Mouse (Mus musculus) hindbrain, embryonic 15.5 days (tissue): ENCODE data around the gene Rimklb. TPM values are rescaled to one million over a fixed set of nuclear protein-coding genes. Genes with fewer than 3 reads are reported as not detected.
"Not testable (repeated sequence)": the region's sequence is repeated elsewhere in the genome, so short reads cannot be mapped to it uniquely, and the experiment has no call there.

ENCODE experiments used
- ATAC-seq: fragments of 200-750 bp; cut with Nextera tagmentation; 2 replicates; pipeline ENCODE4 v1.8.0; 2017; ENCODE audit warnings: low read depth, moderate number of reproducible peaks, moderate TSS enrichment; ENCODE audit not compliant: low FRiP score
- H3K27ac ChIP-seq: fragments of 300-500 bp; sonication (generic); replicated peaks from 2 replicates; pipeline ENCODE4 v1.5.1; 2015; ENCODE audit warnings: mild to moderate bottlenecking, inconsistent platforms
- H3K27me3 ChIP-seq: fragments of 300-500 bp; sonication (generic); 2 replicates; pipeline ENCODE4 v1.6.1; 2015; ENCODE audit warnings: control low read depth, inconsistent platforms
- H3K36me3 ChIP-seq: fragments of 300-500 bp; sonication (generic); 2 replicates; pipeline ENCODE4 v1.6.1; 2015; ENCODE audit warnings: control low read depth, inconsistent platforms
- H3K4me1 ChIP-seq: fragments of 300-500 bp; sonication (generic); replicated peaks from 2 replicates; pipeline ENCODE4 v1.6.1; 2015; ENCODE audit warnings: control low read depth, inconsistent platforms
- H3K4me2 ChIP-seq: fragments of 300-500 bp; sonication (generic); 2 replicates; pipeline ENCODE4 v1.6.1; 2015; ENCODE audit warnings: moderate library complexity, mild to moderate bottlenecking, inconsistent platforms
- H3K4me3 ChIP-seq: fragments of 300-500 bp; sonication (generic); 2 replicates; pipeline ENCODE4 v1.5.1; 2015; ENCODE audit warnings: mild to moderate bottlenecking, inconsistent platforms
- H3K9ac ChIP-seq: fragments of 300-500 bp; sonication (generic); 2 replicates; pipeline ENCODE4 v1.6.1; 2015; ENCODE audit warnings: inconsistent platforms
- H3K9me3 ChIP-seq: fragments of 300-500 bp; sonication (generic); 2 replicates; pipeline ENCODE4 v1.6.1; 2016; ENCODE audit warnings: control low read depth, inconsistent platforms
- WGBS: fragments of 180-500 bp; shearing (Covaris S2); methylation state at CpG from one replicate; pipeline ENCODE4 v1.1.7; 2015; 5-methylcytosine and 5-hydroxymethylcytosine counted together
- polyA plus RNA-seq: library from polyadenylated mRNA; unstranded; fragments of >200 nt; fragmentation: Nextera tagmentation; extraction: Ambion mirVana; gene quantifications from 2 replicates; pipeline ENCODE4 v1.2.1, GENCODE M21; 2015

The Rimklb gene
- polyA plus RNA-seq, 1 experiment from 2014 or later: 111 TPM

GRCm38 (mm10) chr6:122493799-122494472 is 4.6 kb downstream of the Rimklb start:
- Histone ChIP-seq H3K9me3 (no peaks in the 10 kb centered on the region), H3K4me2 (no peak overlapping the region), H3K27me3 (no peaks in the 10 kb centered on the region), H3K4me1 (peaks cover 38% of the 10 kb centered on the region), H3K36me3 (no peaks in the 10 kb centered on the region), H3K9ac (no peak overlapping the region), H3K4me3 (no peak overlapping the region), H3K27ac (peak overlapping the region; percentile 71)
- ATAC-seq: no peak
- WGBS: 37% methylated on average over 6 of the region's 6 CpGs

- Histone ChIP-seq H3K9ac (no peak overlapping the region), H3K36me3 (no peaks in the 10 kb centered on the region), H3K4me1 (peaks cover 38% of the 10 kb centered on the region), H3K27ac (no peak overlapping the region), H3K4me3 (no peak overlapping the region), H3K4me2 (no peak overlapping the region; the same call in 1 of the 2 replicates), H3K9me3 (no peaks in the 10 kb centered on the region), H3K27me3 (no peaks in the 10 kb centered on the region)
- 40% methylated on average over 6 of the region's 6 CpGs for WGBS
- ATAC-seq: no peak
These were observed 6.1 kb downstream of the Rimklb start for GRCm38 (mm10) chr6:122492479-122492878.

GRCm38 (mm10) chr6:122491557-122491956 is 7.0 kb downstream of the Rimklb start:
- no peaks in the 10 kb centered on the region for H3K27me3 ChIP-seq
- H3K9me3 ChIP-seq: no peaks in the 10 kb centered on the region
- H3K9ac ChIP-seq: peak overlapping the region; percentile 40
- peaks cover 38% of the 10 kb centered on the region for H3K4me1 ChIP-seq
- H3K4me2 ChIP-seq: peak overlapping the region; percentile 62
- peak; percentile 78 for ATAC-seq
- WGBS: 0% methylated on average over 16 of the region's 16 CpGs
- H3K4me3 ChIP-seq: peak overlapping the region; percentile 39
- no peaks in the 10 kb centered on the region for H3K36me3 ChIP-seq
- peak overlapping the region; percentile 80 for H3K27ac ChIP-seq

- Histone ChIP-seq H3K27me3 (no peaks in the 10 kb centered on the region), H3K9ac (peak overlapping the region; percentile 40), H3K4me3 (peak overlapping the region; percentile 39), H3K27ac (peak overlapping the region; percentile 80), H3K4me2 (peak overlapping the region; percentile 62), H3K4me1 (peaks cover 37% of the 10 kb centered on the region), H3K9me3 (no peaks in the 10 kb centered on the region), H3K36me3 (no peaks in the 10 kb centered on the region)
- ATAC-seq: no peak
- 24% methylated on average over 15 of the region's 15 CpGs for WGBS
These were observed 7.5 kb downstream of the Rimklb start for GRCm38 (mm10) chr6:122490929-122491512.

GRCm38 (mm10) chr6:122486297-122487117 is 12.1 kb downstream of the Rimklb start:
- ATAC-seq: peak; percentile 94
- Histone ChIP-seq H3K4me3 (peak overlapping the region; percentile 77), H3K27ac (peak overlapping the region; percentile 97), H3K9me3 (no peaks in the 10 kb centered on the region), H3K36me3 (no peaks in the 10 kb centered on the region), H3K4me1 (peaks cover 24% of the 10 kb centered on the region), H3K9ac (peak overlapping the region; percentile 72), H3K27me3 (no peaks in the 10 kb centered on the region), H3K4me2 (peak overlapping the region; percentile 61)
- WGBS: 1% methylated on average over 71 of the region's 111 CpGs

GRCm38 (mm10) chr6:122485401-122486296 is 12.9 kb downstream of the Rimklb start:
- Histone ChIP-seq H3K4me2 (peak overlapping the region; percentile 61), H3K36me3 (no peaks in the 10 kb centered on the region), H3K27me3 (no peaks in the 10 kb centered on the region), H3K4me3 (peak overlapping the region; percentile 77), H3K9me3 (no peaks in the 10 kb centered on the region), H3K27ac (peak overlapping the region; percentile 97), H3K4me1 (peaks cover 20% of the 10 kb centered on the region), H3K9ac (peak overlapping the region; percentile 72)
- 1% methylated on average over 43 of the region's 91 CpGs for WGBS
- ATAC-seq: peak; percentile 35

GRCm38 (mm10) chr6:122478062-122478461 is 20.5 kb downstream of the Rimklb start:
- ATAC-seq: no peak
- Histone ChIP-seq H3K4me1 (peaks cover 4% of the 10 kb centered on the region; the same call in 1 of the 2 replicates), H3K36me3 (no peaks in the 10 kb centered on the region), H3K27me3 (no peaks in the 10 kb centered on the region), H3K4me2 (no peak overlapping the region), H3K9ac (no peak overlapping the region), H3K27ac (no peak overlapping the region), H3K4me3 (no peak overlapping the region), H3K9me3 (no peaks in the 10 kb centered on the region)
- 79% methylated on average over 3 of the region's 3 CpGs for WGBS

GRCm38 (mm10) chr6:122471461-122471860 is 27.1 kb downstream of the Rimklb start:
- not testable (repeated sequence) for H3K4me3 ChIP-seq, H3K9ac ChIP-seq, H3K4me2 ChIP-seq, H3K4me1 ChIP-seq, ATAC-seq, H3K9me3 ChIP-seq, H3K27me3 ChIP-seq, H3K27ac ChIP-seq
- peaks cover 42% of the 10 kb centered on the region for H3K36me3 ChIP-seq
- 91% methylated on average over 3 of the region's 3 CpGs for WGBS

- peaks cover 5% of the 10 kb centered on the region; the same call in 1 of the 2 replicates for H3K4me1 ChIP-seq
- no peak overlapping the region for H3K27ac ChIP-seq
- no peak overlapping the region for H3K4me3 ChIP-seq
- H3K9me3 ChIP-seq: no peaks in the 10 kb centered on the region
- no peak overlapping the region for H3K9ac ChIP-seq
- H3K4me2 ChIP-seq: no peak overlapping the region
- H3K27me3 ChIP-seq: no peaks in the 10 kb centered on the region
- WGBS: 97% methylated on average over 2 of the region's 2 CpGs
- H3K36me3 ChIP-seq: peaks cover 47% of the 10 kb centered on the region
- no peak for ATAC-seq
These were observed 28.3 kb downstream of the Rimklb start for GRCm38 (mm10) chr6:122470240-122470639.

- Histone ChIP-seq H3K27ac (no peak overlapping the region), H3K4me3 (no peak overlapping the region), H3K4me2 (no peak overlapping the region), H3K9me3 (no peaks in the 10 kb centered on the region), H3K9ac (no peak overlapping the region), H3K27me3 (no peaks in the 10 kb centered on the region), H3K4me1 (peaks cover 5% of the 10 kb centered on the region; the same call in 1 of the 2 replicates), H3K36me3 (peaks cover 52% of the 10 kb centered on the region)
- ATAC-seq: no peak
- 92% methylated on average over 15 of the region's 15 CpGs for WGBS
These were observed 29.4 kb downstream of the Rimklb start for GRCm38 (mm10) chr6:122469030-122469640.
